Mouse (Mus musculus) forebrain, embryonic 13.5 days (tissue): Measurements from ENCODE around the gene Smox. TPM values are rescaled to one million over a fixed set of nuclear protein-coding genes. Genes with fewer than 3 reads are reported as not detected.
"Not testable (repeated sequence)": the region's sequence is repeated elsewhere in the genome, so short reads cannot be mapped to it uniquely, and the experiment has no call there.

Experiments
- ATAC-seq: fragments of 200-750 bp; cut with Nextera tagmentation; 2 replicates; pipeline ENCODE4 v1.8.0; 2017
- H3K27ac ChIP-seq: fragments of 300-500 bp; sonication (generic); 2 replicates; pipeline ENCODE4 v1.5.1; 2015; ENCODE audit warnings: inconsistent platforms, mild to moderate bottlenecking, moderate library complexity
- H3K27me3 ChIP-seq: fragments of 300-500 bp; sonication (generic); 2 replicates; pipeline ENCODE4 v1.6.1; 2015; ENCODE audit warnings: mild to moderate bottlenecking, inconsistent platforms
- H3K36me3 ChIP-seq: fragments of 300-500 bp; sonication (generic); 2 replicates; pipeline ENCODE4 v1.6.1; 2015; ENCODE audit warnings: mild to moderate bottlenecking, inconsistent platforms; ENCODE audit not compliant: poor library complexity, severe bottlenecking
- H3K4me1 ChIP-seq: fragments of 300-500 bp; sonication (generic); 2 replicates; pipeline ENCODE4 v1.6.1; 2015; ENCODE audit warnings: inconsistent platforms
- H3K4me2 ChIP-seq: fragments of 300-500 bp; sonication (generic); 2 replicates; pipeline ENCODE4 v1.6.1; 2015; ENCODE audit warnings: inconsistent platforms, mild to moderate bottlenecking, moderate library complexity
- H3K4me3 ChIP-seq: fragments of 300-500 bp; sonication (generic); 2 replicates; pipeline ENCODE4 v1.5.1; 2015; ENCODE audit warnings: mild to moderate bottlenecking, inconsistent platforms
- H3K9ac ChIP-seq: fragments of 300-500 bp; sonication (generic); 2 replicates; pipeline ENCODE4 v1.6.1; 2015; ENCODE audit warnings: mild to moderate bottlenecking, inconsistent platforms
- H3K9me3 ChIP-seq: fragments of 300-500 bp; sonication (generic); replicated peaks from 2 replicates; pipeline ENCODE4 v1.6.1; 2016; ENCODE audit warnings: inconsistent platforms
- WGBS: fragments of 180-500 bp; shearing (Covaris S2); methylation state at CpG from one replicate; pipeline ENCODE4 v1.1.7; 2015; 5-methylcytosine and 5-hydroxymethylcytosine counted together
- polyA plus RNA-seq: library from polyadenylated mRNA; unstranded; fragments of >200 nt; fragmentation: Nextera tagmentation; extraction: Ambion mirVana; gene quantifications from 2 replicates; pipeline ENCODE4 v1.2.1, GENCODE M21; 2015

Smox gene
- polyA plus RNA-seq, 1 experiment from 2014 or later = 52.5 TPM

DNA sequence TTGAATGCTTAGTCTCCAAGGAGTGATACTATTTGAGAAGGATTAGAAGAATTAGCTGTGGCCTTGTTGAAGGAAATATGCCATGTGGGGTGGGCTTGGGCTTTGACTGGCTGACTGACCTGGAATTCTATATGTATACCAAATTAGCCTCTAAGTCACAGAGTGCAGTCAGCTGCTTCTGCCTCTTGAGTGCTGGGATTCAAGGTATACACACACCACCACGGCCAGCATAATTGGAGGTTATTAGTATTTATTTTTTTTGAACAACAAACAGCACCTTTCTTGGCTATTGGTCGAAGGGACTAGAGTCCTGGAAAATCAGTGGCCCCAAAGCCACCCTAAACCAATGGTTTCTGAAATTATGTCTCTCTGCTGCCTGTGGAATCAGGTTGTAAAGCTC, 24.6 kb upstream of the Smox start:
- no peak overlapping the region for H3K4me3 ChIP-seq
- no peaks in the 10 kb centered on the region for H3K36me3 ChIP-seq
- no peaks in the 10 kb centered on the region for H3K4me1 ChIP-seq
- ATAC-seq = no peak
- H3K27me3 ChIP-seq = no peaks in the 10 kb centered on the region
- 82% methylated on average over 2 of the region's 2 CpGs for WGBS
- H3K9ac ChIP-seq = no peak overlapping the region
- no peaks in the 10 kb centered on the region for H3K9me3 ChIP-seq
- no peak overlapping the region for H3K4me2 ChIP-seq
- H3K27ac ChIP-seq = no peak overlapping the region

GRCm38 (mm10) chr2:131469916-131470315, 21.4 kb upstream of the Smox start:
- 68% methylated on average over 1 of the region's 1 CpGs for WGBS
- Histone ChIP-seq H3K9ac (no peak overlapping the region), H3K4me1 (no peaks in the 10 kb centered on the region), H3K9me3 (no peaks in the 10 kb centered on the region), H3K4me2 (no peak overlapping the region), H3K27ac (no peak overlapping the region), H3K36me3 (no peaks in the 10 kb centered on the region), H3K27me3 (no peaks in the 10 kb centered on the region), H3K4me3 (no peak overlapping the region)
- no peak for ATAC-seq

DNA sequence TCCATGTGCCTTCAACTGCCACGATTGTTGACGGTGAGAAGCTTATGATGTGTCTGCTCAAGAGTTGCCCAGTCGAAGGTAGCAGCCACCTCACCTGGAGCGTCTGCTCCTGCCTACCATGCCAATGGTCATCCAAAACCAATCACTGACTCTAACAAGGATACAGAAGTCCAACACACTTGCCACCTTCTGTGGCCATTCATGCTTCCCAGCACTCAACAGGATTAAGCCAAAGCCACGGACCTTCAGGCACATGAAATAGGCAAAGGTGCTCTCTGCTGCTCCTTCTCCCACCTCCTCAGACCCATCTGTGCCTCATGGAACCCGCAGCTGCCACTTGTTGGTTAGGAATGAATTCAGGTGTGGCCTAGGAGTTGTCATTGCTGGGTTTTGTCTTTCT, 17.5 kb upstream of the Smox start:
- Histone ChIP-seq H3K27me3 (no peaks in the 10 kb centered on the region), H3K9ac (no peak overlapping the region), H3K27ac (no peak overlapping the region), H3K36me3 (no peaks in the 10 kb centered on the region), H3K9me3 (no peaks in the 10 kb centered on the region), H3K4me2 (no peak overlapping the region), H3K4me3 (no peak overlapping the region), H3K4me1 (no peaks in the 10 kb centered on the region)
- 83% methylated on average over 6 of the region's 6 CpGs for WGBS
- ATAC-seq = no peak

GRCm38 (mm10) chr2:131477105-131477504, 14.2 kb upstream of the Smox start:
- H3K27me3 ChIP-seq, H3K9me3 ChIP-seq, H3K27ac ChIP-seq, ATAC-seq, H3K36me3 ChIP-seq, H3K4me1 ChIP-seq, H3K4me3 ChIP-seq, H3K9ac ChIP-seq, H3K4me2 ChIP-seq: not testable (repeated sequence)
- 95% methylated on average over 5 of the region's 5 CpGs for WGBS

DNA sequence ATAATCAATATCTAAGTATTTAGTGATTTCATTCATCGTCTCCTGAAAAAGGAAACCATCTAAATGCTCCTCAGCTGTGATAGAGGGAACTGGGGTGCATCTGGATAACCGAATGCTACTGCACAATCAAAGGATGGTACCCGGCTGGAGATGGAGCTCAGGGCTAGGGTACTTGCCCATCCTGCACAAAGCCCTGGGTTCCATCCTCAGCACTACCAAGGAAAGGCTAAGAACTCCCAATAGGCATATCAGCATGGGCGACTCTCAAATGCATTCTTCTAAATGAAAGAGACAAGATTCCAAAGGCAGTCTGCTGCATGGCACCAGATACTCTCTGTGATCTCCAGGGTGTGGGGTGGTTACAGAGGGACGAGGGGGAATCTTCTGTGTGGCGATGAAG, 13.4 kb upstream of the Smox start:
- 92% methylated on average over 6 of the region's 6 CpGs for WGBS

GRCm38 (mm10) chr2:131478349-131478748, 12.9 kb upstream of the Smox start:
- H3K9me3 ChIP-seq = no peaks in the 10 kb centered on the region
- 84% methylated on average over 8 of the region's 8 CpGs for WGBS
- no peaks in the 10 kb centered on the region for H3K27me3 ChIP-seq
- H3K27ac ChIP-seq = no peak overlapping the region
- no peak overlapping the region for H3K4me2 ChIP-seq
- no peak overlapping the region for H3K9ac ChIP-seq
- no peak overlapping the region for H3K4me3 ChIP-seq
- no peaks in the 10 kb centered on the region for H3K4me1 ChIP-seq
- H3K36me3 ChIP-seq = no peaks in the 10 kb centered on the region
- ATAC-seq = no peak

More for the DNA sequence above, 13.4 kb upstream of the Smox start:
- Histone ChIP-seq H3K27ac (no peak overlapping the region), H3K27me3 (no peaks in the 10 kb centered on the region), H3K4me3 (no peak overlapping the region), H3K4me2 (no peak overlapping the region), H3K9ac (no peak overlapping the region), H3K36me3 (no peaks in the 10 kb centered on the region), H3K4me1 (no peaks in the 10 kb centered on the region), H3K9me3 (no peaks in the 10 kb centered on the region)
- ATAC-seq = no peak

DNA sequence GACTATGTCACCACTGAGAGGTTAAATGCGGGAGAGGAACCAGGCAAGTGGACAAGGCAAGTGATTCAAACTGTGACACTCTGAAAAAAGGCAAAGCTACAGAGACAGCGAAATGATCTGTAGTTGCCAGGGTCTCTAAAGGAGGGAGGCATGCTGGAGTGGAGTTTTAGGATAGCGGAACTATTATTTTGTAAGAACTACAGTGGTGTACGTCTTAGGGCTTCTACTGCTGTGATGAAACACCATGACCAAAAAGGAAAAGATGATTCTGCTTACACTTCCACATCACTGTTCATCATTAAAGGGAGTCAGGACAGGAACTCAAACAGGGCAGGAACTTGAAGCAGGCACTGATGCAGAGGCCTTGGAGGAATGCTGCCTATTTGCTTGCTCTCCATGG, 12.4 kb upstream of the Smox start:
- Histone ChIP-seq H3K27me3 (no peaks in the 10 kb centered on the region), H3K9ac (no peak overlapping the region), H3K4me1 (no peaks in the 10 kb centered on the region), H3K9me3 (no peaks in the 10 kb centered on the region), H3K27ac (no peak overlapping the region), H3K4me2 (no peak overlapping the region), H3K36me3 (no peaks in the 10 kb centered on the region), H3K4me3 (no peak overlapping the region)
- WGBS = 92% methylated on average over 4 of the region's 4 CpGs
- ATAC-seq = no peak

DNA sequence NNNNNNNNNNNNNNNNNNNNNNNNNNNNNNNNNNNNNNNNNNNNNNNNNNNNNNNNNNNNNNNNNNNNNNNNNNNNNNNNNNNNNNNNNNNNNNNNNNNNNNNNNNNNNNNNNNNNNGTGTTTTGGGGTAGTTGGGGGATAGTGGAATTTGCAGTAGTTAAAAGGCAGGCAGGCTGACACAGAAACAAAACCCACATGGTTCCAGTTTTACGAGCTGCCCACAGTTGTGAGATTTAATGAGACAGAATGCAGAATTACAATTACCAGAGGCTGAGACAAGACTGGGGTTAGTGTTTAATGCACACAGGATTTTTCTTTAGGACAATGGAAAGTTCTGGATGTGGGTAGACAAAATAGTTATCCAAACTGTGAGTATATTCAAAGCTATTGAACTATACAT, 9.6 kb upstream of the Smox start:
- Histone ChIP-seq H3K4me3 (no peak overlapping the region), H3K9ac (no peak overlapping the region), H3K4me1 (no peaks in the 10 kb centered on the region), H3K27me3 (no peaks in the 10 kb centered on the region), H3K27ac (no peak overlapping the region), H3K9me3 (no peaks in the 10 kb centered on the region), H3K4me2 (no peak overlapping the region), H3K36me3 (no peaks in the 10 kb centered on the region)
- 30% methylated on average over 1 of the region's 1 CpGs for WGBS
- no peak for ATAC-seq

DNA sequence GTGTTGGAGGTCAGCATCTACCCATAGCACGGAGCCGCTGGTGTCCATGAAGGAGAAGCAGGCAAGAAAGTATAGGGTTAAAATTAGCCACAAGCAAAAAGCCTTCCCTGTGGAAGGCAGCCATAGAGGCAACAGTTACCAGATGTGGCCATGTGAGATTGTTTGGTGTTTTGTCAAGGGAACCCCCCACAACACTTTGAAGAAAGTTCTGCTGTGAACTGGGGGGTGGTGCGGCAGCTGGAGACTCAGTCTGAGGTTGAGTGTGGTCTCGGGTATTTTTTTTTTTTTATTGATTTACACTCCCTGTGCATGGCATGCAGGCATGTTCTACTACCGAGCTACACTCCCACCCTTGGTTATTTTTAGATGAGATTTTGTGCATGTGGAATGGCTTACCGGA, 8.8 kb upstream of the Smox start:
- Histone ChIP-seq H3K4me2 (no peak overlapping the region), H3K4me3 (no peak overlapping the region), H3K9me3 (no peaks in the 10 kb centered on the region), H3K27ac (no peak overlapping the region), H3K36me3 (no peaks in the 10 kb centered on the region), H3K9ac (no peak overlapping the region), H3K27me3 (no peaks in the 10 kb centered on the region), H3K4me1 (no peaks in the 10 kb centered on the region)
- WGBS = 87% methylated on average over 6 of the region's 6 CpGs
- no peak for ATAC-seq

- ATAC-seq = no peak
- no peaks in the 10 kb centered on the region for H3K9me3 ChIP-seq
- H3K4me2 ChIP-seq = no peak overlapping the region
- H3K4me1 ChIP-seq = no peaks in the 10 kb centered on the region
- 73% methylated on average over 7 of the region's 7 CpGs for WGBS
- H3K9ac ChIP-seq = no peak overlapping the region
- no peaks in the 10 kb centered on the region for H3K27me3 ChIP-seq
- no peak overlapping the region for H3K4me3 ChIP-seq
- no peak overlapping the region for H3K27ac ChIP-seq
- no peaks in the 10 kb centered on the region for H3K36me3 ChIP-seq
Measured at GRCm38 (mm10) chr2:131483562-131483961, 7.7 kb upstream of the Smox start.

- Histone ChIP-seq H3K4me2 (no peak overlapping the region), H3K27me3 (no peaks in the 10 kb centered on the region), H3K4me1 (no peaks in the 10 kb centered on the region), H3K4me3 (no peak overlapping the region), H3K27ac (no peak overlapping the region), H3K36me3 (no peaks in the 10 kb centered on the region), H3K9me3 (no peaks in the 10 kb centered on the region), H3K9ac (no peak overlapping the region)
- no peak for ATAC-seq
- 86% methylated on average over 6 of the region's 6 CpGs for WGBS
Measured at GRCm38 (mm10) chr2:131484182-131484581, 7.1 kb upstream of the Smox start.

- Histone ChIP-seq H3K36me3 (no peaks in the 10 kb centered on the region), H3K4me2 (no peak overlapping the region), H3K27me3 (no peaks in the 10 kb centered on the region), H3K9ac (no peak overlapping the region), H3K4me1 (no peaks in the 10 kb centered on the region), H3K9me3 (no peaks in the 10 kb centered on the region), H3K4me3 (no peak overlapping the region), H3K27ac (no peak overlapping the region)
- WGBS = 92% methylated on average over 15 of the region's 15 CpGs
- no peak for ATAC-seq
Measured at GRCm38 (mm10) chr2:131485126-131485525, 6.2 kb upstream of the Smox start.

DNA sequence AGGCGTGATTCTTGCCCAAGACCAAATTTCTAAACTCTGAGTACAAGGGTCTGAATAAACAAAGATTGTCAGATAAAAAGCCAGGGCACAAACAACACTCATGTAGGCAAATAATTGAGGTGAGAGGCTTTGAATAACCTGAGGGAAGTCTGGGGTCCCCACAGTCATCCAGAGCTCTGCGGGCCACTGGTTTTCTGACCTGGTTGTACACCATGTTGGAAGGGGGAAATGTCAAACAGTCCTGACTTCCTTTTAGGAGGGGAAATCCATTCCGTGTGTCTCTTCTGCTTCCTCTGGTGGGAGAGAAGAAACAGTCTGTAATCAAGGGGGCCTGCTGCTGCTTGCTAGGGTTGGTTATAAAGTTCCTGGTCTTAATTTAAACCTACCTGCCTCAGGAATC, 5.2 kb upstream of the Smox start:
- ATAC-seq = no peak
- no peaks in the 10 kb centered on the region for H3K36me3 ChIP-seq
- H3K4me3 ChIP-seq = no peak overlapping the region
- H3K4me2 ChIP-seq = no peak overlapping the region
- H3K9me3 ChIP-seq = no peaks in the 10 kb centered on the region
- WGBS = 96% methylated on average over 3 of the region's 3 CpGs
- no peak overlapping the region for H3K9ac ChIP-seq
- H3K27ac ChIP-seq = no peak overlapping the region
- H3K27me3 ChIP-seq = no peaks in the 10 kb centered on the region
- no peaks in the 10 kb centered on the region for H3K4me1 ChIP-seq
